Mouse (Mus musculus) limb, embryonic 12.5 days (tissue): Measurements from ENCODE around the gene Olfr313. TPM values are rescaled to one million over a fixed set of nuclear protein-coding genes. Genes with fewer than 3 reads are reported as not detected.
"Not testable (repeated sequence)": the region's sequence is repeated elsewhere in the genome, so short reads cannot be mapped to it uniquely, and the experiment has no call there.

Source experiments
- ATAC-seq: fragments of 200-750 bp; cut with Nextera tagmentation; 2 replicates; pipeline ENCODE4 v1.8.0; 2017; ENCODE audit warnings: low read depth, moderate TSS enrichment; ENCODE audit not compliant: insufficient number of reproducible peaks, insufficient read depth, low FRiP score, low TSS enrichment
- H3K27ac ChIP-seq: fragments of 300-500 bp; sonication (generic); 2 replicates; pipeline ENCODE4 v1.5.1; 2016; ENCODE audit warnings: mild to moderate bottlenecking, moderate library complexity
- H3K27me3 ChIP-seq: fragments of 300-500 bp; sonication (generic); 2 replicates; pipeline ENCODE4 v1.6.1; 2016; ENCODE audit warnings: mild to moderate bottlenecking, moderate library complexity
- H3K36me3 ChIP-seq: fragments of 300-500 bp; sonication (generic); 2 replicates; pipeline ENCODE4 v1.6.1; 2016; ENCODE audit warnings: mild to moderate bottlenecking, moderate library complexity
- H3K4me1 ChIP-seq: fragments of 300-500 bp; sonication (generic); replicated peaks from 2 replicates; pipeline ENCODE4 v1.6.1; 2016
- H3K4me2 ChIP-seq: fragments of 300-500 bp; sonication (generic); 2 replicates; pipeline ENCODE4 v1.6.1; 2016; ENCODE audit warnings: mild to moderate bottlenecking, moderate library complexity
- H3K4me3 ChIP-seq: fragments of 300-500 bp; sonication (generic); replicated peaks from 2 replicates; pipeline ENCODE4 v1.5.1; 2016; ENCODE audit warnings: mild to moderate bottlenecking
- H3K9ac ChIP-seq: fragments of 300-500 bp; sonication (generic); replicated peaks from 2 replicates; pipeline ENCODE4 v1.6.1; 2016; ENCODE audit warnings: mild to moderate bottlenecking, moderate library complexity
- H3K9me3 ChIP-seq: fragments of 300-500 bp; sonication (generic); 2 replicates; pipeline ENCODE4 v1.6.1; 2016; ENCODE audit warnings: mild to moderate bottlenecking, moderate library complexity
- WGBS: fragments of 180-500 bp; shearing (Covaris S2); methylation state at CpG from one replicate; pipeline ENCODE4 v1.1.7; 2016; 5-methylcytosine and 5-hydroxymethylcytosine counted together
- polyA plus RNA-seq: library from polyadenylated mRNA; unstranded; fragments of >200 nt; fragmentation: Nextera tagmentation; extraction: Ambion mirVana; gene quantifications from 2 replicates; pipeline ENCODE4 v1.2.1, GENCODE M21; 2016

Olfr313 gene
- polyA plus RNA-seq, 1 experiment from 2014 or later = not detected

DNA sequence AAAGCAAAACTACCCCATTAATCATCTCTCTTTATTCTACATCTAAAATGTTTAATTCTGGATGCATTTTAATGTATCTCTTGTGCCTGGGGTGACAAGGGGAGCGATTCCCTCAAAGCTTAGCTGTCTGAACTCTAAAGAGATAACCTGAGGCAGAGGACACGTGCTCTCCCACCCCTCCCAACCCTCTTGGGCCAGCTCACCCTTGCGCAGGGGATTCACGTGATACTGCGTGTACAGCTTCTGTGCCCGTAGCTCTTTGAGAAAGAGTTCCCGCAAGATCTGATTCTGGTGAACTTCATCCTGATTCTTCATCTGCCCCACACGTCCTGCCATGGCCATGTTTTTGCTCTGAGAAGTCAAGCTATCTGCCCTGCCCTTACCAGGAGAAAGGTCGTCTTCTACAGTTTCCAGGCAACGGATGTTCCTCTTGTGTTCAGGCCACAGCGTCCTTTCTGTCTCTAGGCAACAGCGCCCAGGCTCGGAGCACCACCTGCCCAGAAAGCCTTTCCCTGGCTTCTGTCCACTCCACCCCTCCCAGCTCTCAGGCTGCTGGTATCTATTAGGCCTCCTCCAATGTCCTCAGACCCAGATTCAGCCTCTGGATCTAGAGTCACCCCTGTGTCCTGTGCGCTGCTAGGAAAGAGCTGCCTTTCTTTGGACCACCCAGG, 13.1 kb upstream of the Olfr313 start, which contains the start of gene Fam183b:
Fam183b (minus strand) TSS at position 403 of the 671 bp plus-strand sequence.
- H3K27me3 ChIP-seq = no peaks in the 10 kb centered on the region
- WGBS = 42% methylated on average over 14 of the region's 14 CpGs
- H3K4me2 ChIP-seq = no peak within 1 kb of the TSS
- H3K27ac ChIP-seq = no peak within 1 kb of the TSS
- H3K9ac ChIP-seq = no peak within 1 kb of the TSS
- H3K4me1 ChIP-seq = no peaks in the 10 kb centered on the region
- no peak within 1 kb of the TSS for H3K4me3 ChIP-seq
- no peaks in the 10 kb centered on the region for H3K9me3 ChIP-seq
- no peaks in the 10 kb centered on the region for H3K36me3 ChIP-seq
- ATAC-seq = 0 out of 2 replicates have a peak, but pooled peaks have one; percentile 42

DNA sequence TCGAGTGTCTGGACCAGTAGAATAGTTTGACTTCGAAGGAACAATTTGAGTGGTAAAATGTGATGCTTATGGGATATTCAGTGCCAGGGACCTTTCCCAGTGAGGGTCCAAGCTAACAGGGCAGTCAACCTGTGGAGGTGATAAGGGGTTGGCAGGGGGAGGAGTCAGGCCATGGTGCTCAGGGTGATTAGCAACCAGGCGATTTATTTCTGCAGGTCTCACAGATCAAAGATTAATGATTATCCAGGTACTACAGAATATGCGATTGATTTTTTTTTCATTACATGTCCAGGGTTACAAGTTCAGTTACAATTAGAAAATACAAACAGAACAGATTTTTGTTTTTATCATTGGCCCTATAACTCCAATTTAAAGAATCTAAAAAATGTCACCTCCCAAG, 10.9 kb upstream of the Olfr313 start:
- Histone ChIP-seq H3K9me3 (no peaks in the 10 kb centered on the region), H3K9ac (no peak overlapping the region), H3K36me3 (no peaks in the 10 kb centered on the region), H3K4me1 (no peaks in the 10 kb centered on the region), H3K27ac (no peak overlapping the region), H3K27me3 (no peaks in the 10 kb centered on the region), H3K4me3 (no peak overlapping the region), H3K4me2 (no peak overlapping the region)
- no peak for ATAC-seq
- WGBS = 65% methylated on average over 4 of the region's 4 CpGs

DNA sequence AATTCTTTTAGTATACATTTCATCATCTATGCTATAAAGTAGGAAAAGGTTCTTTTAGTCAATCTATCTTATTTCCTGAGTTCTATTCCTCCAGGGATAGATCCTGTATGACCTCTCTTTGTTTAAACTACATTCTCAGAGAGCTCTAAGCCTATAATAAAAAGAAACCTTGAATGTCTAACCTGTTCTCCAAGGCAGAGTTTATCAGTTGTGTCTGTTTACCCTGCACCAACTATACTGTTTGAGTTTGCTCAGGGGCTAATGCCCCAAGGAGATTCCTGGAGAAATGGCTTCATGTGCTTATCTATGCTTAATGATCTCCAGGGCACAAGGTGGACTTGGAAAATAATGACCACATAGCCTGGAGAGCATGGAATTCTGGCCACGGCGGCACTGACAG, 10.4 kb upstream of the Olfr313 start:
- no peak overlapping the region for H3K4me2 ChIP-seq
- H3K4me3 ChIP-seq = no peak overlapping the region
- no peaks in the 10 kb centered on the region for H3K4me1 ChIP-seq
- 80% methylated on average over 2 of the region's 2 CpGs for WGBS
- H3K36me3 ChIP-seq = no peaks in the 10 kb centered on the region
- ATAC-seq = no peak
- no peaks in the 10 kb centered on the region for H3K9me3 ChIP-seq
- H3K9ac ChIP-seq = no peak overlapping the region
- no peak overlapping the region for H3K27ac ChIP-seq
- H3K27me3 ChIP-seq = no peaks in the 10 kb centered on the region

DNA sequence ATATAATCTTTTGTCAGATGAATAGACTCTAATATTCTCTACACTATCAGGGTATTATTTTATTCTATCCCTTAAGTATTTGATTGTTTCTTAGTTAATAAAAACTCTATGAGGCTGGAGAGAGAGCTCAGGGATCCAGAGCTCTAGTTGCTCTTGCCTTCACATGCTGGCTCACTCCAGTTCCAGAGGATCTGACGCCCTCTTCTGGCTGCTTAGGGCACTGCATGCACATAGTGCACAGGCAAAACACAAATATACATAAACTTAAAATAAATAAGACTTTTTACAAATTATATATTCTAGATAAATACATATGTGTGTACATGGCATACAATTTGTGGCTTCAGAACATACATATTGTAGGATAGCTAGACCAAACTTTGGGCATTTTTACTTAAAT, 2.8 kb upstream of the Olfr313 start:
- Histone ChIP-seq H3K4me1 (no peaks in the 10 kb centered on the region), H3K9ac (no peak overlapping the region), H3K36me3 (no peaks in the 10 kb centered on the region), H3K27me3 (peaks cover 5% of the 10 kb centered on the region; the same call in 1 of the 2 replicates), H3K27ac (no peak overlapping the region), H3K4me3 (no peak overlapping the region), H3K9me3 (no peaks in the 10 kb centered on the region), H3K4me2 (no peak overlapping the region)
- ATAC-seq = no peak
- WGBS = 7% methylated on average over 1 of the region's 1 CpGs

DNA sequence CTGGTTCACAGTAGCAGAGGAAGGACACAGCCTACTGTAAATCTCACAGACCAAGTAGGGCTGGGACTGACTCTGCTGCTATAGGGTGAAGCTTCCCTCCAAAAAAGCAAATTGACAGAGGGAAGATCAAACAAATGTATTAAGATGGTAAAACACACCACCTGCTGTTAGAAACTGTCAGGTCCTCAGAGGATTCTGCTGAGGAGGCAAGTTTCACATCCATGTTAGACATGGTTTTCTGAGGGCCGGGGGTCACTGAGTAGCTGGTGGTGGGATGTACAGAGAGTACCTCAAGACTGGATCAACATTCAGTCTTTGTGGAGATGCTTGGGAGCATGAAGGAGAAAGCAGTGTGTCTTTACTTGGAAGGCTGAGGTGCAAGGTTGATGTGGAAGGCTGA, 876 bp downstream of the Olfr313 start:
- H3K4me2 ChIP-seq = no peak overlapping the region
- H3K27me3 ChIP-seq = no peaks in the 10 kb centered on the region
- ATAC-seq = no peak
- H3K4me3 ChIP-seq = no peak overlapping the region
- 90% methylated on average over 1 of the region's 1 CpGs for WGBS
- no peak overlapping the region for H3K9ac ChIP-seq
- no peaks in the 10 kb centered on the region for H3K4me1 ChIP-seq
- no peak overlapping the region for H3K27ac ChIP-seq
- no peaks in the 10 kb centered on the region for H3K9me3 ChIP-seq
- no peaks in the 10 kb centered on the region for H3K36me3 ChIP-seq

DNA sequence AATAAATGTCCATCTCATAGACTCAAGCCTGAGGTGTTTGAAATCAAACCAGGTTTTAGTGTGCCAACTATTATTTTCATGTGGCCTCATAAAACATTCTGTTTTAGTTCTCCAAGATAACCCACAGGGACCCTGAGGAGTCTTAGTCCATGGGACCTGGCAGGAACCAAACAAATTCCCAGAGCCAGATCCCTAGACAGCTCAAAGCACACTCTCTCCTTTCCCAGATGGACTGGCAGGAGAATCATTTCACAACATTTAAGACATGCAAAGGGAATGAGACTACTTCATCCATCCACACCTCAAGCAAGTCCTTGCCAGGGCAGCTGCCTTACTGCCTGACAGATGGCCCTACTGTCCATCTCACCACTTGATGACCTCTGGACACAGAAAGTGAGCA, 14.1 kb downstream of the Olfr313 start, which contains the start of gene Olfr312:
Olfr312 (plus strand) TSS at position 301 of the 400 bp plus-strand sequence.
- not testable (repeated sequence) for H3K4me1 ChIP-seq, H3K36me3 ChIP-seq, H3K9ac ChIP-seq, H3K9me3 ChIP-seq, H3K27ac ChIP-seq, H3K27me3 ChIP-seq, H3K4me2 ChIP-seq, H3K4me3 ChIP-seq, ATAC-seq

DNA sequence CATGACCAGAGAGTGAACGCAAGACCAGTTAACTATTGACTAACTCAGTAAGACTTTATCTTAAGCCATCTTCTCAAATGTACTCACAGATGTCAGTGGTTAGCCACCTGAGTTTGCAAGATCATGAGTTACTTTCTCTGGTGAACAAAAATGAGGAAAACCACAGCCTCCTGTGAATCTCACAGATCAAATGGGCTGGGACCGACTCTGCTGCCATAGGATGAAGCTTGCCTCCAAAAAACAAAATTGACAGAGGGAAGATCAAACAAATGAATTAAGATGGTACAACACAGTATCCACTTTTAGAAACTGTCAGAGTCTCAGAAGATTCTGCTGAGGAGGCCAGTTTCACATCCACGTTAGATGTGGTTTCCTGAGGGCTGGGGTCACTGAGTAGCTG, 15.0 kb downstream of the Olfr313 start:
- Histone ChIP-seq H3K4me2 (no peak overlapping the region), H3K4me1 (no peaks in the 10 kb centered on the region), H3K27me3 (no peaks in the 10 kb centered on the region), H3K27ac (no peak overlapping the region), H3K9me3 (no peaks in the 10 kb centered on the region), H3K36me3 (no peaks in the 10 kb centered on the region), H3K9ac (no peak overlapping the region), H3K4me3 (no peak overlapping the region)
- WGBS = 82% methylated on average over 3 of the region's 3 CpGs
- ATAC-seq = no peak

DNA sequence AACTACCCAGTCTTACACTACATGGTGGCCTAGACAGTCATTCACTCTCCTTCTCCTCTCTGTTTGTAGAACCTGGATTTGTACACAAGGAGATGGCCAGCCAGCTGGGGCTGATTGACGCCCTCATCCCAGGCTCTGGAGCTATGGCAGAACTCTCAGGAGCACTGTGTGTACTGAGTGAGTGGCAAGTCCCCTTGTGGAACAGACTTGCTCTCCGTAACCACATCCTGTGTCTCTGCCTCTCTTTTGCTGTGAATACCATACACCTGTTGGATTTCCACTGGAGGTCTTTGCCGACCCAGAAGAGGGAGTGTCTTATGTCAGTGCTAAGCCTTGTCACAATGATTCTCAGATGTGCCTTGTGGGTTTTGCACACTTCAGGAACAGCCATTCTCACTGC, 17.7 kb downstream of the Olfr313 start:
- H3K4me2 ChIP-seq, H3K27ac ChIP-seq, H3K9me3 ChIP-seq, H3K4me3 ChIP-seq, ATAC-seq, H3K27me3 ChIP-seq, H3K4me1 ChIP-seq, H3K36me3 ChIP-seq, H3K9ac ChIP-seq: not testable (repeated sequence)
- WGBS = 83% methylated on average over 3 of the region's 3 CpGs

DNA sequence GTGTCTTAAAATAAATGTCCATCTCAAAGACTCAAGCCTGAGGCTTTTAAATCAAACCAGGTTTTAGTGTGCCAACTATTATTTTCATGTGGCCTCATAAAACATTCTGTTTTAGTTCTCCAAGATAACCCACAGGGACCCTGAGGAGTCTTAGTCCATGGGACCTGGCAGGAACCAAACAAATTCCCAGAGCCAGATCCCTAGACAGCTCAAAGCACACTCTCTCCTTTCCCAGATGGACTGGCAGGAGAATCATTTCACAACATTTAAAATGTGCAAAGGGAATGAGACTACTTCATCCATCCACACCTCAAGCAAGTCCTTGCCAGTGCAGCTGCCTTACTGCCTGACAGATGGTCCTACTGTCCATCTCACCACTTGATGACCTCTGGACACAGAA, 24.2 kb downstream of the Olfr313 start, which contains the start of gene Olfr311:
Olfr311 (plus strand) TSS at position 301 of the 400 bp plus-strand sequence.
- not testable (repeated sequence) for H3K36me3 ChIP-seq, ATAC-seq, H3K4me1 ChIP-seq, H3K9me3 ChIP-seq, H3K9ac ChIP-seq, H3K4me2 ChIP-seq, H3K27ac ChIP-seq, H3K27me3 ChIP-seq, H3K4me3 ChIP-seq

DNA sequence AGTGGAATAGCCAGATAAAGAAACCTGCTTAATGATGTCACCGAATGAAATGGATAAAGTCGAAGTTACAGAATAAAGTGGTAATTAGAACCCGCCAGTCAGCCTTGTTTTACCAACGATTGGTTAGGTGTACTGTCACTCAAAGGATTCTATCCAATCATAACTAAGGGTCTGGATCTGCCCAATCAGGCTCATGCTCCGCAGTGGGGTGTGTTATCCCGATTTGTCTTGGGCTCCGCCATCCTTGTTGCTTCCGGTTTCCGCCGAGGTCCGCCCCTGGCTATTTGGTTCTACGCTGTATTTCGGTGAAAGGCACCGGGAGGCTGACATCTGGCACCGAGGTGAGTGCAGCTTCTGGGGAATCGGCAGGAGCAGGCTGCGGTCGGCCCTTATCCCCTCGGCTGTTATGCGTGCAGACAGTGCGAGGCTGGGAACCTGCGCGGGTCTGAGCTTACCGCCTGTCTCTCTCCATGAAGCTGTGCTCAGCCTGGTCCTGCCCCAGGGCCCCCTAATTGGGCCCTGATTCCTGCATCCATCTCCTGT, 32.2 kb downstream of the Olfr313 start, which contains the start of gene Gm12258:
Gm12258 (plus strand) TSS at position 240 of the 543 bp plus-strand sequence.
- Histone ChIP-seq H3K4me2 (peak within 1 kb of the TSS; percentile 84), H3K9me3 (no peaks in the 10 kb centered on the region), H3K4me1 (peaks cover 6% of the 10 kb centered on the region), H3K4me3 (peak within 1 kb of the TSS; percentile 78), H3K36me3 (peaks cover 33% of the 10 kb centered on the region), H3K27ac (0 out of 2 replicates have a peak within 1 kb of the TSS, but pooled peaks have one; percentile 42), H3K27me3 (no peaks in the 10 kb centered on the region), H3K9ac (peak within 1 kb of the TSS; percentile 84)
- peak; percentile 100 for ATAC-seq
- WGBS = under 1% methylated on average over 24 of the region's 24 CpGs

DNA sequence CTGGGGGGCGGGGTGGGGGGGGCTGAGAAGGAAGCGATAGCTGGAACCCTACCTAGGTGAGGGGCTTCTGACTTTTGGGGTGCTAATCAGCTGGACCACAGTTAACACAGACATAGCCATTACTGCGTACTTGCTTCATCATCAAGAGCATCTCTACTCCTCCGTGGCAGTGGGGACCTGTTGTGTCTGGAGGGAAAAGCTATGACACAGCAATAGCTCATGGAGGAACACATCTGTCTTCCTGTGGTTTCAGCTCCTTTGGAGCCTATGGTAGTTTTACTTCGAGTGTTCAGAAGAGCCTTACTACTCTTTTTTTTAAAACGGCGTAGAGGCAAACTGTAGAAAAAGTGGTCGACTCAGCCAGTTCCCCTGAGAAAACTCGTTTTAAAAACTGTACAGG, 32.8 kb downstream of the Olfr313 start:
- Histone ChIP-seq H3K36me3 (peaks cover 39% of the 10 kb centered on the region), H3K9me3 (no peaks in the 10 kb centered on the region), H3K4me1 (peaks cover 6% of the 10 kb centered on the region), H3K27ac (no peak overlapping the region), H3K27me3 (no peaks in the 10 kb centered on the region), H3K4me3 (peak overlapping the region; percentile 78), H3K9ac (peak overlapping the region; percentile 84), H3K4me2 (peak overlapping the region; percentile 84)
- 50% methylated on average over 9 of the region's 9 CpGs for WGBS
- ATAC-seq = no peak

DNA sequence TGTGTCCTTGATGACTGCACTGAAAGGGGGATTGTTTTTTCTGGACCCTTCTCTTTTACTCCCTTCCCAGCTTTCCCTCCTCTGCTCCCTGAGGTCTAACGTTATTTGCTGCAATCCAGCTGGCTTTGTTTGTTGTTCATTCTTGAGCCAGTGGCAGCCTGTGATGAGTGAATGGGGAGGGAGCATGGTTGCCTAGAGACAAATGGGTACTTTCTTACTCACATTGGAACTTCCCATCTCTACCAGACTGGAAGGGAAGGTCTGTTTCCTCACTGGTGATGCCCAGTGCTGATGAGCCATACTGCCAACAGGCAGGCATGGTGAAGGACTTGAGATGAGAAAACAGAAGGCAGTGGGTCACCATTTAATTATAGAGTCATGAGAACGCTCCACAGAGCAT, 34.9 kb downstream of the Olfr313 start:
- Histone ChIP-seq H3K27me3 (no peaks in the 10 kb centered on the region), H3K36me3 (peaks cover 55% of the 10 kb centered on the region), H3K4me2 (no peak overlapping the region), H3K4me3 (no peak overlapping the region), H3K9ac (no peak overlapping the region), H3K9me3 (no peaks in the 10 kb centered on the region), H3K27ac (no peak overlapping the region), H3K4me1 (peaks cover 6% of the 10 kb centered on the region)
- ATAC-seq = no peak
- WGBS = 69% methylated on average over 2 of the region's 2 CpGs
